Mouse (Mus musculus) MEL (cell line): Measurements from ENCODE around the gene Nr6a1. TPM values are rescaled to one million over a fixed set of nuclear protein-coding genes. Genes with fewer than 3 reads are reported as not detected.

ENCODE experiments used
- DNase-seq: peaks from one replicate; pipeline ENCODE4 v3.0.0; 2011; ENCODE audit warnings: low read depth, low spot score
- H3K27ac ChIP-seq: 2 replicates; pipeline ENCODE4 v1.5.1; 2012; ENCODE audit warnings: low read depth, mild to moderate bottlenecking, control low read depth, low read length, moderate library complexity; ENCODE audit not compliant: control insufficient read depth
- H3K27me3 ChIP-seq, 2 experiments: fragments of 150-350 bp in 1 of 2; sonication (generic) in 1 of 2; 2 replicates each; pipeline ENCODE4 v1.6.1; 2012; ENCODE audit warnings: low read length in 2 of 2, mild to moderate bottlenecking in 2 of 2, improper control_type of control experiment in 1 of 2, moderate library complexity in 1 of 2; ENCODE audit not compliant: insufficient read depth in 2 of 2, control insufficient read depth in 1 of 2
- H3K36me3 ChIP-seq, 2 experiments: 2 replicates each; pipeline ENCODE4 v1.6.1; 2012 to 2014; ENCODE audit warnings: low read length in 2 of 2, improper control_type of control experiment in 1 of 2, inconsistent platforms in 1 of 2, mild to moderate bottlenecking in 1 of 2; ENCODE audit not compliant: insufficient read depth in 2 of 2, control insufficient read depth in 1 of 2
- H3K4me1 ChIP-seq, 2 experiments: fragments of 150-350 bp in 1 of 2; sonication (generic) in 1 of 2; 2 replicates each; pipeline ENCODE4 v1.6.1; 2012; ENCODE audit warnings: low read length in 2 of 2, improper control_type of control experiment in 1 of 2, mild to moderate bottlenecking in 1 of 2; ENCODE audit not compliant: insufficient read depth in 2 of 2, control insufficient read depth in 1 of 2
- H3K4me3 ChIP-seq, 2 experiments: fragments of 150-350 bp in 1 of 2; sonication (generic) in 1 of 2; 2 replicates each; pipeline ENCODE4 v1.5.1; 2012; ENCODE audit warnings: low read depth in 2 of 2, low read length in 2 of 2, mild to moderate bottlenecking in 2 of 2, moderate library complexity in 2 of 2, control low read depth in 1 of 2, improper control_type of control experiment in 1 of 2; ENCODE audit not compliant: control insufficient read depth in 1 of 2, insufficient read depth in 1 of 2
- H3K79me2 ChIP-seq: 2 replicates; pipeline ENCODE4 v1.6.1; 2012; ENCODE audit warnings: mild to moderate bottlenecking, low read length, moderate library complexity; ENCODE audit not compliant: control insufficient read depth, poor library complexity, insufficient read depth
- H3K9ac ChIP-seq: 2 replicates; pipeline ENCODE4 v1.6.1; 2012; ENCODE audit warnings: low read depth, mild to moderate bottlenecking, control low read depth, low read length, moderate library complexity; ENCODE audit not compliant: control insufficient read depth, poor library complexity, severe bottlenecking
- H3K9me3 ChIP-seq: fragments of 150-350 bp; sonication (generic); replicated peaks from 2 replicates; pipeline ENCODE4 v1.6.1; 2012; ENCODE audit warnings: mild to moderate bottlenecking, low read length, improper control_type of control experiment, moderate library complexity; ENCODE audit not compliant: insufficient read depth
- BHLHE40 ChIP-seq: IDR thresholded peaks from 2 replicates; pipeline ENCODE4 v1.6.1; 2012; ENCODE audit warnings: low read depth, mild to moderate bottlenecking, inconsistent platforms, low read length, improper control_type of control experiment, borderline replicate concordance
- CHD2 ChIP-seq: IDR thresholded peaks from 2 replicates; pipeline ENCODE4 v1.6.1; 2011; ENCODE audit warnings: low read length, improper control_type of control experiment
- CTCF ChIP-seq, 3 experiments: IDR thresholded peaks in 2 of 3; conservative IDR thresholded peaks in 1 of 3; 2 replicates each; pipeline ENCODE4 v1.5.1; 2011 to 2012; ENCODE audit warnings: low read length in 3 of 3, low read depth in 2 of 3, mild to moderate bottlenecking in 2 of 3, improper control_type of control experiment in 1 of 3, inconsistent platforms in 1 of 3, mixed read lengths in 1 of 3, moderate library complexity in 1 of 3; ENCODE audit not compliant: control insufficient read depth in 1 of 3, insufficient read depth in 1 of 3, poor library complexity in 1 of 3, severe bottlenecking in 1 of 3
- E2F4 ChIP-seq: IDR thresholded peaks from 2 replicates; pipeline ENCODE4 v1.6.1; 2011; ENCODE audit warnings: low read depth, low read length, improper control_type of control experiment, borderline replicate concordance
- ELF1 ChIP-seq: IDR thresholded peaks from 2 replicates; pipeline ENCODE4 v1.6.1; 2014; ENCODE audit warnings: low read depth, mild to moderate bottlenecking, inconsistent platforms, low read length, improper control_type of control experiment, moderate library complexity
- ETS1 ChIP-seq: IDR thresholded peaks from 2 replicates; pipeline ENCODE4 v1.6.1; 2012; ENCODE audit warnings: low read depth, mild to moderate bottlenecking, inconsistent platforms, low read length, improper control_type of control experiment, moderate library complexity
- GATA1 ChIP-seq: IDR thresholded peaks from 2 replicates; pipeline ENCODE4 v1.6.1; 2011; ENCODE audit warnings: low read depth, low read length, improper control_type of control experiment
- JUND ChIP-seq: IDR thresholded peaks from 2 replicates; pipeline ENCODE4 v1.6.1; 2011; ENCODE audit warnings: low read depth, mild to moderate bottlenecking, improper control_type of control experiment, low read length
- KAT2A ChIP-seq: conservative IDR thresholded peaks from 2 replicates; pipeline ENCODE4 v1.6.1; 2012; ENCODE audit warnings: low read depth, low read length, improper control_type of control experiment, inconsistent platforms
- MAFK ChIP-seq: IDR thresholded peaks from 2 replicates; pipeline ENCODE4 v1.6.1; 2011; ENCODE audit warnings: low read depth, mild to moderate bottlenecking, low read length, improper control_type of control experiment, borderline replicate concordance
- MAX ChIP-seq: IDR thresholded peaks from 2 replicates; pipeline ENCODE4 v1.6.1; 2011; ENCODE audit warnings: low read length, improper control_type of control experiment
- MAZ ChIP-seq: IDR thresholded peaks from 2 replicates; pipeline ENCODE4 v1.6.1; 2012; ENCODE audit warnings: low read depth, mild to moderate bottlenecking, inconsistent platforms, low read length, improper control_type of control experiment
- MEF2A ChIP-seq: IDR thresholded peaks from 2 replicates; pipeline ENCODE4 v1.6.1; 2014; ENCODE audit warnings: low read depth, mild to moderate bottlenecking, inconsistent platforms, low read length, improper control_type of control experiment; ENCODE audit not compliant: poor library complexity, insufficient replicate concordance, severe bottlenecking; ENCODE audit errors: extremely low read depth
- MXI1 ChIP-seq: IDR thresholded peaks from 2 replicates; pipeline ENCODE4 v1.6.1; 2011; ENCODE audit warnings: mild to moderate bottlenecking, low read depth, low read length, improper control_type of control experiment
- NELFE ChIP-seq: IDR thresholded peaks from 2 replicates; pipeline ENCODE4 v1.6.1; 2011; ENCODE audit warnings: low read depth, low read length, improper control_type of control experiment
- POLR2AphosphoS2 ChIP-seq: IDR thresholded peaks from 2 replicates; pipeline ENCODE4 v1.6.1; 2011; ENCODE audit warnings: low read length, improper control_type of control experiment
- RAD21 ChIP-seq: IDR thresholded peaks from 2 replicates; pipeline ENCODE4 v1.6.1; 2011; ENCODE audit warnings: mild to moderate bottlenecking, low read depth, low read length, improper control_type of control experiment
- RCOR1 ChIP-seq: IDR thresholded peaks from 2 replicates; pipeline ENCODE4 v1.6.1; 2012; ENCODE audit warnings: low read depth, mild to moderate bottlenecking, inconsistent platforms, low read length, improper control_type of control experiment
- SMC3 ChIP-seq: IDR thresholded peaks from 2 replicates; pipeline ENCODE4 v1.6.1; 2011; ENCODE audit warnings: low read depth, low read length, improper control_type of control experiment
- USF1 ChIP-seq: IDR thresholded peaks from 2 replicates; pipeline ENCODE4 v1.6.1; 2014; ENCODE audit warnings: low read depth, mild to moderate bottlenecking, inconsistent platforms, low read length, improper control_type of control experiment, moderate library complexity
- USF2 ChIP-seq, 2 experiments: IDR thresholded peaks; 2 replicates each; pipeline ENCODE4 v1.6.1; 2011 to 2012; ENCODE audit warnings: improper control_type of control experiment in 2 of 2, low read length in 2 of 2, borderline replicate concordance in 1 of 2, inconsistent platforms in 1 of 2, low read depth in 1 of 2, mild to moderate bottlenecking in 1 of 2; ENCODE audit not compliant: insufficient read depth in 1 of 2
- ZC3H11A ChIP-seq: IDR thresholded peaks from 2 replicates; pipeline ENCODE4 v1.6.1; 2012; ENCODE audit warnings: low read depth, mild to moderate bottlenecking, inconsistent platforms, low read length, improper control_type of control experiment
- ZKSCAN1 ChIP-seq: IDR thresholded peaks from 2 replicates; pipeline ENCODE4 v1.6.1; 2012; ENCODE audit warnings: low read depth, mild to moderate bottlenecking, inconsistent platforms, low read length, improper control_type of control experiment, moderate library complexity
- polyA plus RNA-seq, 2 experiments: library from polyadenylated mRNA; stranded (reverse) in 1 of 2; unstranded in 1 of 2; fragments of >175 nt in 1 of 2; fragments of >200 nt in 1 of 2; gene quantifications; 2 replicates each; pipeline versions ENCODE4 v1.2.1 to v1.2.4; 2012; ENCODE audit warnings: low replicate concordance in 2 of 2, low read depth in 1 of 2; ENCODE audit not compliant: insufficient read length in 2 of 2, insufficient read depth in 1 of 2, missing spikeins in 1 of 2
- total RNA-seq: library from RNA; depleted of rRNA; stranded (reverse); fragments of 300-350 nt; gene quantifications from 2 replicates; pipeline ENCODE4 v1.2.3, GENCODE M21; 2012

The Nr6a1 gene
- total and polyA plus RNA-seq, 3 experiments: 5.0 to 22.8 (median 10.2) TPM

DNA sequence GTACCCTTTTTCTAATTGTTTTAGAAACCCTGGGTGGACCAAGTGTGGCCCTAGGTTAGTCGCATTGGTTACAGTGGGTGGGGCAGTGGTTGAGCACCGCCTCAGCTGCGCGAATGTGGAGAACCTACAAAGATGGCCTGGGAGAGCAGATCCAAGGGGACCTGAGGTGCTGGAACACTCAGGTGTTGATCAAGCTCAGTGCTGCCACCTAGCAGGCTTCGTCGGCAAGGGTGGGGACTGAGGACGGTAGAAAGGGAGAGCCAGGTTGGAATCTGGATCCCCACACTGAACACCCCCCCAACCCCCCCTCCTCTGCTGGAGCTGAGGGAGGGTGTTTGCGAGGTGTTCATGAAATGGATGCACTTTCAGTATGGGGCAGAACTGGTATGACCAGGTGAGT, 235.9 kb downstream of the Nr6a1 start:
- Histone ChIP-seq H3K9ac (no peak overlapping the region), H3K79me2 (no peaks in the 10 kb centered on the region), H3K27ac (no peak overlapping the region), H3K27me3 (0 out of 4 replicates have a peak, but pooled peaks cover 0 to 3% of the 10 kb centered on the region in 2 experiments), H3K4me1 (no peaks in the 10 kb centered on the region), H3K36me3 (no peaks in the 10 kb centered on the region), H3K4me3 (no peak overlapping the region), H3K9me3 (no peaks in the 10 kb centered on the region)
- DNase-seq: peak; percentile 57
- TF ChIP-seq CHD2: no peak
- TF ChIP-seq ZC3H11A: no peak
- TF ChIP-seq ETS1: no peak
- TF ChIP-seq MEF2A: no peak
- no peak for TF ChIP-seq MXI1
- TF ChIP-seq GATA1: no peak
- peak; percentile 67 for TF ChIP-seq SMC3
- no peak for TF ChIP-seq POLR2AphosphoS2
- no peak for TF ChIP-seq JUND
- no peak for TF ChIP-seq ELF1
- no peak for TF ChIP-seq KAT2A
- TF ChIP-seq NELFE: no peak
- no peak for TF ChIP-seq MAZ
- peak; percentile 57 to 82 (median 70) for TF ChIP-seq CTCF (IDR thresholded peaks at IDR 0.05 in 2 of 3, conservative IDR thresholded peaks at IDR 0.05 in 1 of 3; ENCODE audit: control insufficient read depth in 1 of 3, insufficient read depth in 1 of 3, low read depth in 2 of 3, low read length in 3 of 3, poor library complexity in 1 of 3, severe bottlenecking in 1 of 3)
- peak; percentile 41 for TF ChIP-seq RAD21
- TF ChIP-seq RCOR1: no peak
- no peak for TF ChIP-seq MAX
- no peak for TF ChIP-seq USF2 (IDR thresholded peaks at IDR 0.05; ENCODE audit: borderline replicate concordance in 1 of 2, insufficient read depth in 1 of 2, low read depth in 1 of 2, low read length in 2 of 2)
- TF ChIP-seq BHLHE40: no peak
- no peak for TF ChIP-seq USF1

DNA sequence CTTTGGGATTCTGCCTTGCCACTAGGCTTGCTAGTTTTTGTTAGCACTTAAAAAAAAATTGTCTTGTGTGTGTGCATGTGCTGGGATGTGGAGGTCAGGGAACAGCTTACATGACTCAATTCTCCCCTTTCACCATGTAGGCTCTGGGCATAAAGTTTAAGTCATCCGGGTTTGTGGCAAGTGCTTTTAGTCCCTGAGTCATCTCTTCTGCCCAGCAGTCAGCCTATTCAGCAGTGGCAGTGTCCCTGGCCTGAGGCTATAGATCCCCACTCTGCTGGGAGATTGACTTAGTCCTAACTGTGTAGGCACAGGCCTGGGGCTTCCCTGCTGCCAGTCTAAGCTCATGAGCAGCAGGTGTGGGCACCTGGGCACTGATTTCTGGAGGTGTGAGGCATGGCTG, 237.6 kb downstream of the Nr6a1 start:
- H3K27ac ChIP-seq: no peak overlapping the region
- no peaks in the 10 kb centered on the region for H3K4me1 ChIP-seq
- H3K9me3 ChIP-seq: no peaks in the 10 kb centered on the region
- TF ChIP-seq MEF2A (no peak), MAZ (no peak), SMC3 (no peak), MAFK (no peak), E2F4 (no peak), ZKSCAN1 (no peak), RCOR1 (no peak), NELFE (no peak), BHLHE40 (no peak), GATA1 (no peak)
- no peak overlapping the region for H3K9ac ChIP-seq
- H3K79me2 ChIP-seq: no peaks in the 10 kb centered on the region
- no peak for DNase-seq
- H3K4me3 ChIP-seq: no peak overlapping the region
- no peaks in the 10 kb centered on the region for H3K36me3 ChIP-seq
- H3K27me3 ChIP-seq: no peaks in the 10 kb centered on the region
